ENCODE assay signal across 8 mouse cellular contexts in the genomic region with DNA sequence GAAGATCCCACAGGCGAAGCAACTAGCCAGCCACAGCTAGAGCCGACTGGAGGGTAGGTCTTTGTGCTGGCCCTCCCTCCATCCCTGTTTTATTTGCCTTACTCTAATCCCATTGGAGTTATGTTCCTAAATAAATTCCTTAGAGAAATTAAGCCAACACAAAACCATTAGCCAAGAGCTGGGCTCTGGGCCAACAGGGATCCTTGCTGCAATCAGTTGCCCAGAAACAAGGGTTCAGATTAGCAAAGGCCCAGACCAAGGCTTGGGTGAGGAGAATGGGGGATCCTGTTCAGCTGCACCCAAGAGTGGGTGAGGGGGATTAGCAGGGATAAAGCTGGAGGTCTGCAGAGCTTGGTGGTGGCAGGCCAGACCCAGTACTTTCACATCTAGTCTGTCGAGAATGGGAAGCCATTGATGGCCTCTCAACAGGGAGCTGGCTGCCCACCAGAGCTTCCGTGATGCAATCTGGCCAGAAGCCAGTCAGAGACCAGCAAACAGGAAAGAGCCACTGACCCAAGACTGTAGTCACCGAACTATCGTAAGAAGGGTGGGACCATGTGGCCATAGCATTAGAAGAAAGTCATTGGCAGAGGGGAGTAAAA. TPM values are rescaled to one million over a fixed set of nuclear protein-coding genes. Genes with fewer than 3 reads are reported as not detected.
DNase-seq lines count a peak whose midpoint lies in the region; ATAC-seq lines count a peak whose summit lies in the region.

No protein-coding gene starts in this region.

- 58% methylated on average over 6 of the region's 6 CpGs for WGBS in embryonic facial prominence, embryonic 12.5 days
- 80% methylated on average over 6 of the region's 6 CpGs for WGBS in embryonic facial prominence, embryonic 10.5 days
- WGBS in midbrain, embryonic 16.5 days: 45% methylated on average over 6 of the region's 6 CpGs

- intact Hi-C loops in left cerebral cortex, postnatal 10 days (cut with DNase I): no loop called here

- ATAC-seq in embryonic facial prominence, embryonic 12.5 days (ENCODE audit: insufficient number of reproducible peaks, insufficient read depth, low FRiP score, low TSS enrichment): 0 out of 2 replicates have a peak, but pooled peaks have one; percentile 48
- ATAC-seq in midbrain, embryonic 16.5 days: peak; percentile 91

- H3K4me1 ChIP-seq in embryonic facial prominence, embryonic 12.5 days: peaks cover 8% of the 10 kb centered on the region; the same call in 1 of the 2 replicates
- H3K4me1 ChIP-seq in embryonic facial prominence, embryonic 10.5 days: peaks cover 35% of the 10 kb centered on the region
- no peaks in the 10 kb centered on the region for H3K4me1 ChIP-seq in midbrain, embryonic 16.5 days (ENCODE audit: control insufficient read depth, insufficient read depth, low read length)

- no peak overlapping the region for H3K4me3 ChIP-seq in embryonic facial prominence, embryonic 12.5 days
- no peak overlapping the region for H3K4me3 ChIP-seq in embryonic facial prominence, embryonic 10.5 days
- no peak overlapping the region for H3K4me3 ChIP-seq in midbrain, embryonic 16.5 days (ENCODE audit: low read depth, low read length)

- no peak overlapping the region for H3K4me2 ChIP-seq in embryonic facial prominence, embryonic 12.5 days (replicated peaks)
- H3K4me2 ChIP-seq in midbrain, embryonic 16.5 days (ENCODE audit: low read length): no peak overlapping the region

- H3K9me3 ChIP-seq in embryonic facial prominence, embryonic 12.5 days: no peaks in the 10 kb centered on the region
- no peaks in the 10 kb centered on the region for H3K9me3 ChIP-seq in embryonic facial prominence, embryonic 10.5 days
- no peaks in the 10 kb centered on the region for H3K9me3 ChIP-seq in midbrain, embryonic 16.5 days (replicated peaks; ENCODE audit: control insufficient read depth, low read length, poor library complexity, severe bottlenecking)

- DNase-seq in embryonic facial prominence, embryonic 10.5 days (ENCODE audit: low spot score): no peak
- peak; percentile 92 for DNase-seq in adipocyte (ENCODE audit: low spot score)
- peak; percentile 23 for DNase-seq in fat pad, adult 2 months (ENCODE audit: extremely low read depth, low read depth, low spot score)
- peak; percentile 79 for DNase-seq in heart, postnatal 4 days
- peak; percentile 61 to 75 for DNase-seq in left cerebral cortex, postnatal 10 days (ENCODE audit: extremely low spot score in 1 of 2, low spot score in 2 of 2)
- no peak for DNase-seq in c-Kit-positive CD71-positive TER-119-positive erythroid progenitor cells, embryonic 14.5 days (ENCODE audit: low spot score)

- no peak overlapping the region for H3K27ac ChIP-seq in embryonic facial prominence, embryonic 12.5 days
- H3K27ac ChIP-seq in embryonic facial prominence, embryonic 10.5 days (replicated peaks): no peak overlapping the region
- H3K27ac ChIP-seq in midbrain, embryonic 16.5 days (ENCODE audit: low read length): peak overlapping the region; percentile 17; the same call in 1 of the 2 replicates

- H3K27me3 ChIP-seq in embryonic facial prominence, embryonic 12.5 days: no peaks in the 10 kb centered on the region
- H3K27me3 ChIP-seq in embryonic facial prominence, embryonic 10.5 days (replicated peaks; ENCODE audit: low read depth, poor library complexity, severe bottlenecking): no peaks in the 10 kb centered on the region
- H3K27me3 ChIP-seq in midbrain, embryonic 16.5 days (ENCODE audit: control insufficient read depth, insufficient read depth, low read depth, low read length): no peaks in the 10 kb centered on the region

- H3K36me3 ChIP-seq in embryonic facial prominence, embryonic 12.5 days: no peaks in the 10 kb centered on the region
- H3K36me3 ChIP-seq in embryonic facial prominence, embryonic 10.5 days (replicated peaks): no peaks in the 10 kb centered on the region
- no peaks in the 10 kb centered on the region for H3K36me3 ChIP-seq in midbrain, embryonic 16.5 days (ENCODE audit: control insufficient read depth, insufficient read depth, low read length)

- no peak overlapping the region for H3K9ac ChIP-seq in embryonic facial prominence, embryonic 12.5 days
- H3K9ac ChIP-seq in midbrain, embryonic 16.5 days (ENCODE audit: low read depth, low read length): no peak overlapping the region

RNA-seq across cellular contexts. Expression of a gene that starts 6.1 kb away (rescaled TPM):
- not detected in 2 replicates for polyA plus RNA-seq in embryonic facial prominence, embryonic 12.5 days (2016; fragmentation: Nextera tagmentation; extraction: Ambion mirVana)
- polyA plus RNA-seq in embryonic facial prominence, embryonic 10.5 days (2016; fragmentation: Nextera tagmentation; extraction: Ambion mirVana): not detected in 2 replicates
- total RNA-seq in heart, postnatal 4 days (2021): under 1 TPM in 1 of 2 experiments, not detected in 1; 0.14 TPM
- not detected for total RNA-seq in left cerebral cortex, postnatal 10 days (2021)
- polyA plus RNA-seq in midbrain, embryonic 16.5 days (2015; fragmentation: Nextera tagmentation; extraction: Ambion mirVana): not detected in 2 replicates

RNA-seq across cellular contexts. Expression of a gene that starts 6.9 kb away (rescaled TPM):
- polyA plus RNA-seq in embryonic facial prominence, embryonic 12.5 days (2016; fragmentation: Nextera tagmentation; extraction: Ambion mirVana): not detected in 2 replicates
- not detected in 2 replicates for polyA plus RNA-seq in embryonic facial prominence, embryonic 10.5 days (2016; fragmentation: Nextera tagmentation; extraction: Ambion mirVana)
- total RNA-seq in heart, postnatal 4 days (2021): not detected
- not detected for total RNA-seq in left cerebral cortex, postnatal 10 days (2021)
- not detected in 2 replicates for polyA plus RNA-seq in midbrain, embryonic 16.5 days (2015; fragmentation: Nextera tagmentation; extraction: Ambion mirVana)

Comparison
In these comparisons a context has a peak if more than half of its experiments do, and no peak if none do; other contexts are left out.
1. DNase-seq: peak in adipocyte (single experiment), fat pad, adult 2 months (single experiment), heart, postnatal 4 days (single experiment) and left cerebral cortex, postnatal 10 days (2 of 2); none in embryonic facial prominence, embryonic 10.5 days (single experiment) and c-Kit-positive CD71-positive TER-119-positive erythroid progenitor cells, embryonic 14.5 days (single experiment).